Mouse (Mus musculus) embryonic facial prominence, embryonic 10.5 days (tissue): ENCODE measurements around the gene Bcdin3d. TPM values are rescaled to one million over a fixed set of nuclear protein-coding genes. Genes with fewer than 3 reads are reported as not detected.

ENCODE experiments used
- DNase-seq: peaks from one replicate; pipeline ENCODE4 v3.0.0-alpha.2; 2017; ENCODE audit warnings: low spot score
- H3K27ac ChIP-seq: fragments of 300-500 bp; sonication (generic); replicated peaks from 2 replicates; pipeline ENCODE4 v1.5.1; 2016; ENCODE audit warnings: mild to moderate bottlenecking
- H3K27me3 ChIP-seq: fragments of 300-500 bp; sonication (generic); replicated peaks from 2 replicates; pipeline ENCODE4 v1.6.1; 2016; ENCODE audit warnings: low read depth, mild to moderate bottlenecking; ENCODE audit not compliant: poor library complexity, severe bottlenecking
- H3K36me3 ChIP-seq: fragments of 300-500 bp; sonication (generic); replicated peaks from 2 replicates; pipeline ENCODE4 v1.6.1; 2016; ENCODE audit warnings: mild to moderate bottlenecking, moderate library complexity
- H3K4me1 ChIP-seq: fragments of 300-500 bp; sonication (generic); 2 replicates; pipeline ENCODE4 v1.6.1; 2016
- H3K4me3 ChIP-seq: fragments of 300-500 bp; sonication (generic); 2 replicates; pipeline ENCODE4 v1.5.1; 2016; ENCODE audit warnings: mild to moderate bottlenecking, moderate library complexity
- H3K9me3 ChIP-seq: fragments of 300-500 bp; sonication (generic); 2 replicates; pipeline ENCODE4 v1.6.1; 2016; ENCODE audit warnings: mild to moderate bottlenecking
- WGBS: fragments of 180-500 bp; shearing (Covaris S2); methylation state at CpG from one replicate; pipeline ENCODE4 v1.1.7; 2016; 5-methylcytosine and 5-hydroxymethylcytosine counted together
- polyA plus RNA-seq: library from polyadenylated mRNA; unstranded; fragments of >200 nt; fragmentation: Nextera tagmentation; extraction: Ambion mirVana; gene quantifications from 2 replicates; pipeline ENCODE4 v1.2.1, GENCODE M21; 2016

Bcdin3d gene
- polyA plus RNA-seq, 1 experiment from 2014 or later: 16.0 TPM

- H3K27ac ChIP-seq: no peak overlapping the region
- DNase-seq: no peak
- peaks cover 9% of the 10 kb centered on the region; the same call in 1 of the 2 replicates for H3K9me3 ChIP-seq
- no peaks in the 10 kb centered on the region for H3K27me3 ChIP-seq
- WGBS: 91% methylated on average over 31 of the region's 31 CpGs
- peaks cover 40% of the 10 kb centered on the region for H3K36me3 ChIP-seq
- peak overlapping the region; percentile 8; the same call in 1 of the 2 replicates for H3K4me3 ChIP-seq
- peaks cover 19% of the 10 kb centered on the region for H3K4me1 ChIP-seq
Measured at GRCm38 (mm10) chr15:99470224-99470761, 4.2 kb downstream of the Bcdin3d start.

GRCm38 (mm10) chr15:99469736-99470135, 4.8 kb downstream of the Bcdin3d start:
- no peak for DNase-seq
- no peaks in the 10 kb centered on the region for H3K27me3 ChIP-seq
- H3K4me1 ChIP-seq: peaks cover 17% of the 10 kb centered on the region
- 92% methylated on average over 4 of the region's 4 CpGs for WGBS
- peaks cover 40% of the 10 kb centered on the region for H3K36me3 ChIP-seq
- peaks cover 9% of the 10 kb centered on the region; the same call in 1 of the 2 replicates for H3K9me3 ChIP-seq
- H3K27ac ChIP-seq: no peak overlapping the region
- H3K4me3 ChIP-seq: no peak overlapping the region

GRCm38 (mm10) chr15:99469067-99469466, 5.5 kb downstream of the Bcdin3d start:
- peak; percentile 65 for DNase-seq
- peaks cover 14% of the 10 kb centered on the region for H3K4me1 ChIP-seq
- peaks cover 40% of the 10 kb centered on the region for H3K36me3 ChIP-seq
- H3K4me3 ChIP-seq: no peak overlapping the region
- H3K27me3 ChIP-seq: no peaks in the 10 kb centered on the region
- no peak overlapping the region for H3K27ac ChIP-seq
- 46% methylated on average over 3 of the region's 3 CpGs for WGBS
- H3K9me3 ChIP-seq: peaks cover 9% of the 10 kb centered on the region; the same call in 1 of the 2 replicates

GRCm38 (mm10) chr15:99463194-99463593, 11.3 kb downstream of the Bcdin3d start:
- H3K4me1 ChIP-seq: peaks cover 12% of the 10 kb centered on the region
- no peaks in the 10 kb centered on the region for H3K27me3 ChIP-seq
- H3K36me3 ChIP-seq: 0 out of 2 replicates have a peak, but pooled peaks cover 4% of the 10 kb centered on the region
- H3K9me3 ChIP-seq: no peaks in the 10 kb centered on the region
- H3K27ac ChIP-seq: no peak overlapping the region
- 71% methylated on average over 13 of the region's 13 CpGs for WGBS
- H3K4me3 ChIP-seq: no peak overlapping the region
- DNase-seq: no peak

GRCm38 (mm10) chr15:99457606-99458401, 16.7 kb downstream of the Bcdin3d start, which contains the start of gene Nckap5l:
Gene Nckap5l, minus strand, starts transcription at chr15:99457748.
- Histone ChIP-seq H3K9me3 (no peaks in the 10 kb centered on the region), H3K36me3 (peaks cover 32% of the 10 kb centered on the region), H3K27ac (peak within 1 kb of the TSS; percentile 94), H3K27me3 (no peaks in the 10 kb centered on the region), H3K4me1 (peaks cover 52% of the 10 kb centered on the region), H3K4me3 (peak within 1 kb of the TSS; percentile 83)
- WGBS: 1% methylated on average over 45 of the region's 45 CpGs
- DNase-seq: peak; percentile 99

GRCm38 (mm10) chr15:99456963-99457605, 17.4 kb downstream of the Bcdin3d start:
- under 1% methylated on average over 43 of the region's 43 CpGs for WGBS
- peaks cover 39% of the 10 kb centered on the region for H3K36me3 ChIP-seq
- H3K4me1 ChIP-seq: peaks cover 53% of the 10 kb centered on the region
- H3K4me3 ChIP-seq: peak overlapping the region; percentile 83
- H3K27ac ChIP-seq: peak overlapping the region; percentile 94
- H3K9me3 ChIP-seq: no peaks in the 10 kb centered on the region
- H3K27me3 ChIP-seq: no peaks in the 10 kb centered on the region
- DNase-seq: peak; percentile 84

GRCm38 (mm10) chr15:99456338-99456962, 18.1 kb downstream of the Bcdin3d start:
- Histone ChIP-seq H3K9me3 (no peaks in the 10 kb centered on the region), H3K27me3 (no peaks in the 10 kb centered on the region), H3K4me1 (peaks cover 53% of the 10 kb centered on the region), H3K4me3 (peak overlapping the region; percentile 83), H3K36me3 (peaks cover 45% of the 10 kb centered on the region), H3K27ac (peak overlapping the region; percentile 94)
- DNase-seq: no peak
- 20% methylated on average over 7 of the region's 7 CpGs for WGBS

GRCm38 (mm10) chr15:99455415-99455814, 19.1 kb downstream of the Bcdin3d start:
- Histone ChIP-seq H3K9me3 (no peaks in the 10 kb centered on the region), H3K27me3 (no peaks in the 10 kb centered on the region), H3K36me3 (peaks cover 55% of the 10 kb centered on the region), H3K4me3 (peak overlapping the region; percentile 83), H3K27ac (peak overlapping the region; percentile 24; the same call in 1 of the 2 replicates), H3K4me1 (peaks cover 53% of the 10 kb centered on the region)
- 80% methylated on average over 3 of the region's 3 CpGs for WGBS
- no peak for DNase-seq

- peaks cover 57% of the 10 kb centered on the region for H3K4me1 ChIP-seq
- no peak overlapping the region for H3K27ac ChIP-seq
- 89% methylated on average over 7 of the region's 7 CpGs for WGBS
- H3K4me3 ChIP-seq: peak overlapping the region; percentile 83; the same call in 1 of the 2 replicates
- peaks cover 61% of the 10 kb centered on the region for H3K36me3 ChIP-seq
- DNase-seq: no peak
- no peaks in the 10 kb centered on the region for H3K27me3 ChIP-seq
- no peaks in the 10 kb centered on the region for H3K9me3 ChIP-seq
Measured at GRCm38 (mm10) chr15:99454585-99455279, 19.8 kb downstream of the Bcdin3d start.

- no peak for DNase-seq
- no peak overlapping the region for H3K27ac ChIP-seq
- no peaks in the 10 kb centered on the region for H3K27me3 ChIP-seq
- no peaks in the 10 kb centered on the region for H3K9me3 ChIP-seq
- WGBS: 77% methylated on average over 11 of the region's 11 CpGs
- peaks cover 75% of the 10 kb centered on the region for H3K36me3 ChIP-seq
- H3K4me3 ChIP-seq: no peak overlapping the region
- H3K4me1 ChIP-seq: peaks cover 62% of the 10 kb centered on the region
Measured at GRCm38 (mm10) chr15:99453153-99453900, 21.2 kb downstream of the Bcdin3d start.

GRCm38 (mm10) chr15:99449751-99450280, 24.7 kb downstream of the Bcdin3d start:
- WGBS: 84% methylated on average over 8 of the region's 8 CpGs
- Histone ChIP-seq H3K4me3 (0 out of 2 replicates have a peak overlapping the region, but pooled peaks have one; percentile 2), H3K27me3 (no peaks in the 10 kb centered on the region), H3K36me3 (peaks cover 88% of the 10 kb centered on the region), H3K9me3 (no peaks in the 10 kb centered on the region), H3K4me1 (peaks cover 34% of the 10 kb centered on the region), H3K27ac (peak overlapping the region; percentile 54)
- no peak for DNase-seq
